Mouse (Mus musculus): Measurements from ENCODE around the gene Spz1.

Spz1 gene

DNA sequence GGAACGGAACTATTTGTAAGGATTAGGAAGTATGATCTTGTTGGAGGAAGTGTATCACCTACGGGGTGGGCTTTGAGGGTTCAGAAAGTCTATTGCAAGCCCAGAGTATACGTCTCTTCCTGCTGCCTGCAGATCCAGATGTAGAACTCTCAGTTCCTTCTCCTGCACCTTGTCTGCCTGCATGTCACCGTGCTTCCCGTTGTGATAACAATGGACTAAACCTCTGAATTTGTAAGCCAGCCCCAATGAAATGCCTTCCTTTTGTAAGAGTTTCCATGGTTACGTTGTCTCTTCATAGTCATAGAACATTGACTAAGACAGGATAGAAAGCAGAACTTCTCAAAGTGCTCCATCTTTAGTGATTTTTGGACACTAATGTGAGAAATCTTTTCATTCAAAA, 716 bp upstream of the Spz1 start:
- no peak for DNase-seq

DNA sequence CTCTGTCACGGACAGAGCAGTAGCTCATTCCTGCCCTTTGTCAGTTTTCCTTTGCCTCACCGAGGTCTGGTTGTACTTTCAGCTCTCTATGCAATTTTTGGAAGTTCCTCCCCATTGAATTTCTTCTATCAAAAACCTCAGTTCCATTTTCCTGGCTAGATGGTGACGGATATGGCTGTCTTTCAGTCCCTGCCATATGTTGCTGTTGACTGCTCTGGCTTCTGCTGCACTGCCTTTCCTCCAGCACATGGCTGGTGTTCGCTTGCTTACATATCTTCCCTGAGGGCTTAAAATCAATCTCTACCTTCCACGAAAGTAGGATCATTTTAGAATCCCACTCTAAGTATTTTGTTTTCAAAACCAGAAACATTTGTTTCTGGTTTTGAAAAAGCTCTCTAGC, 16.5 kb downstream of the Spz1 start:
- DNase-seq, result no peak

DNA sequence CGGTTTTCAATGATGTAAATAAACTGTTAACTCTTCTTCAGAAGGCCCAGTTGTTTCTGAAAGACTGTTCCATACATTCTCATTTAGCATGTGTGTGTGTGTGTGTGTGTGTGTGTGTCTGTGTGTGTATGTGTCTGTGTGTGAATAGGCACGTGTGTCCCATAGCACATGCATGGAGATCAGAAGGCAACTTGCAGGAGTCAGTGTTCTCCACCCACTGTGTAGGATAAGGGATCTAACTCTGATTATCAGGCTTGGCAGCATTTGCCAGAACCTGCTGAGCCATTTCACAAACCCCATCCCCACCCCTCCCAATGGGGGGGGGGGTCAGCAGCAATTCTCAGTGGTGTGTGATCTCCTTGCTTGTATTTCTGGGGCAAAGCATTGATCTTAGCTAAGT, 18.7 kb downstream of the Spz1 start:
- no peak for DNase-seq

DNA sequence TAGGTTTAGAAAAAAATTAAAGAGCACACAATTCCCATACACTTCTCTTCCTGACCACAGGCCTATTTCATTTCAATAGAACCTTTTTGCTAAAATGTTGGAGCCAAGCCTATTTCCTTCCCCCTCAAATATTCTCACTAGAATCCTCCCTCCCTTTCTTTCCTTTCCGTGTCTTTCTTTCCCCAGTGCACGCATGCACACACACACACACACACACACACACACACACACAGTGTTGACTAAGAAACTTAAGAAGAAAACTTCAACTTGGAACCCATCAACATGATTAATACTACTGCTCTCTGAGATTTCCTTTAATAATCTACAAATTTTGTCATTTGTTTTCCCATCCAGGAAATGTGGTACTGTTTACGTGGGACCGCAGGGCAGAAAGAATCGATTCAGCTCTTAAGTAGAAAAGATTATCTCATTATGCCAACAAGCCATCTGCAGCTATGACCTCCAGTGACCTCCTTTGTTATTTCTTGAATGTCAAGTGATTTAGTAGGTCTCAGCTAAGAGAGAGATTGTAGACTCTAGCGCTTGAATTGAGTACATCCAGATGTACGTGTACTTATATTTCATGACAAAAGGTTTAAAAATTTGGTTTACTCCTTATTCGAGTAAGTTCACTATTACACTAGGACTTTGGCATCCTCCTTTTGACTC, 19.4 kb downstream of the Spz1 start:
- DNase-seq, result no peak

DNA sequence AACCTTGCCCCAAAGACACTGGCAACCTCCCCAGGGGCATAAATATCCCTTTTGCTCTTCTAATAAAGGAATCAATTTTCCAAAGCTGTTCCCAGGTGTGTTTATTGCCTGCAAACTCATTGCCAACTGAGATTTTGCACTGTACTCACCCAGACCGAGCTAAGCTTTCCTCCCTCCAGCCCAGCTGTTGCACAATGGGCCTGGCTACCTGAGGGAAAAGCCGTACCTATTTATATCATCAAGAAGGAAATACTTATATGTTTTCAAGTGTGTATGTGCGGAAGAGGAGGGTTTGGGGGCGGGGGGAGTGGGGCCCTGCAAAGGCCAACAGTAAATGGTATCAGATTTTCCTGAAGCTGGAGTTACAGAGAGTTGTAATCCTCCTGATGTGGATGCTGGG, 28.9 kb downstream of the Spz1 start:
- DNase-seq, result no peak

DNA sequence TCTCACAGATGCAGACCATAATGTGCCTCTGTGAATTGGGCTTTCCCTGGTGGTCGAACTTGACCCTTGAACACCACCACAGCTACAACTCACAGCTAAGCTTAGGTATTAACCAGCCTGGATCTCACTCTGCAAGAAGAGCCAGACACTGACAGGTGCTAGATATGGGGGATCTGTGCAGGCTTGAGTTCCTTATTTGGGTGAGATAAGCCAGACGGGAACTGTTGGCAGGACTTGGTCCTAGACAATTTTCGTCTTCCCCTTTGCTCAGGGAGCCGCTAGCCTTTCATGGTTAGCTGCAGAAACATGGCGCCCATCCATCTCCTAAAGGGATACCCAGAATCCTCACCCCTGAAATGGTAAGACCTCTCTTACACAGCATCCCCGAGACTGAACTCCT, 35.0 kb downstream of the Spz1 start:
- DNase-seq, result no peak

DNA sequence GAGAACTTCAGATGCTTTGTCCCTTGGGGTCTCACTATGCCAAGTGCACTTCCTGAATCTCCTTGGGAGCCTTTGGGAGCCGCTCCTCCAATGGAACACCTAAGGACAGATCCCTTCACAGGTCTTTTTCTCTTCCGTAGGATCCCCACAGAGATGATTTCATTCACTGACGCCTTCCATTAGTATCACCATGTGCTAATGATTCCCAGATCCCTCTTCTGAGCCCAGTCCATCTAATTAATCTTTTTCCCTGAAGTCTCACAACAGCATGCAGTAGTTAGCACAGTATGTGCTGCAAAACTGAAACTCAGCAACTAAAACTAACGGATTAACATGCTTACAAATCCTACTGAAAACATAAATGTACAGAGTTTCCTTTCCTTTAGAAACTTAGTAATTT, 36.8 kb downstream of the Spz1 start:
- DNase-seq, result no peak

DNA sequence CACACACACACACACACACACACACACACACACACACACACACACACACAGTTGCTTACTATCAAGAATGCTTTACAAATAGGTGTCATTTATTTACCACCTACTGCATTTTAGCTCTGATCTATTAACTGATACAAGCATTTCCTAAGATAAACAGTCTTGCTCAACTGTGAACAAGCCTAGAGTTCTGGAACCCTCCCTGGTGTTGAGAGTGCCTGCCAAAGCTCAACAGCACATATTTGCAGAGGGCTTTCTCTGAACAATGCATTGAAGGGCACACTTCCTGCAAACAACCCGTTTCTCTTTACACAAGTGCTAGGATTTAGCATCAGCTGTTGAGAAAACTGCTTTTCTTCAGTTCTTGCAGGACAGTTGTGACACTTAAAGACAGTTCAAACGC, 42.2 kb downstream of the Spz1 start:
- no peak for DNase-seq

DNA sequence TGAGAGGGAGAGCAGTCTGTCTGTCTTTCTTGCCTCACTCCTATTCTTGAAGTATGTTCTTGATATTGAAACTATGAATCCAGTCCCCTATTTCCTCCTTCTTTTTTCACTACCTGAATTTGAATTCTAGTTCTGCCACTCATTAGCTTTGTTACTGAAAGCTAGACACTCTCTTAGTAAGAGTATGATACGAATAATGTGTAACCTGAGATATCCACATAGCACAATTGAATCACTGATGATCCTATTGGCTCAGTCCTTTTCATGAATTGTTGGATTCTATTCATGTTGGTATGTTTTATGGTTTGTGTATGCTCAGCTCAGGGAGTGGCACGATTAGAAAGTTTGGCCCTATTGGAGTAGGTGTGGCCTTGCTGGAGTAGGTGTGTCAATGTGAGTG, 43.8 kb downstream of the Spz1 start:
- no peak for DNase-seq

DNA sequence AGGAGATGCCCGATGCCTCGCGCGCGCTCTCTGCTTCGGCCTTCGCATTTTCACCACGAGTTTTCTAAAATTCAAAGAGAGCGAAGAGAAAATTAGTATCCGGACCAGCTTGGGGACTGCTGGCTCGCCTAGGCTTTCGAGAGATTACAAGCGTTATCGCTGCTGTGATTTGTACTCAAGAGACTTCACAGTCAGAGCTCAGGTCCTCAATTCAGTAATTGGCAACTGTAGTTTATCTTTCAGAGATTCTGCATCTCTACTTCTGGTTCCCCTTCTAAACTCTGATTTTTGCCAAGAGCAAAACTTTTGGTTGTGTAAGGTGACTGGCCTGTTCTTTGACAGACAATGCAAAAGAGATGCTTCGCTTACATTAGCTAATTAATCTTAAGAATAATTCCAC, 44.7 kb downstream of the Spz1 start:
- no peak for DNase-seq

DNA sequence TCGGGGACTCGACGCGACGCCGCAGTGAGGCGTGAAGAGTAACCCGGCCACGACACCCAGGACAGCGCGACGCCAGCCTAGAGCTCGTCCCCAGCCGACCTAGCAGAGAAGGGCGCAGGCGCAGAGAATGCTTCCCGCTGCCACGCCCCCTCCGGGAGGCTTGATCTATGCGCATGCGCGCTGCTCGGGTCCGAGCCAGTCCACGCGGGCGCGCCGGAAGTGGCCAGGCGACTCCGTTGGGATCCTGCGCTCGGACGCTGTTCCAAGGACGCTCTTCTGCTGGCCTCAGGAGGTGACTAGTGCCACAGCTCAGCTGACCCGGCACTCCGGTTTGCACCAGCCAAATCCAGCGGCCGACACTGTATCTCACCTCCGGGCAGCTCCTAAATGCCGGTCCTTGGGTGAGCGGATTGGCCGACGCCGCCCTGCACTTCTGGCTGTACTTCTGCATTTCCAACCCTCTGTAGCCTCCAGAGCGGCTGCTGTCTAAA, 45.2 kb downstream of the Spz1 start, which contains the start of gene Zfyve16:
TSS of gene Zfyve16 (minus strand) at position 148 of the 491 bp plus-strand sequence.
- DNase-seq, result peak; percentile 97

DNA sequence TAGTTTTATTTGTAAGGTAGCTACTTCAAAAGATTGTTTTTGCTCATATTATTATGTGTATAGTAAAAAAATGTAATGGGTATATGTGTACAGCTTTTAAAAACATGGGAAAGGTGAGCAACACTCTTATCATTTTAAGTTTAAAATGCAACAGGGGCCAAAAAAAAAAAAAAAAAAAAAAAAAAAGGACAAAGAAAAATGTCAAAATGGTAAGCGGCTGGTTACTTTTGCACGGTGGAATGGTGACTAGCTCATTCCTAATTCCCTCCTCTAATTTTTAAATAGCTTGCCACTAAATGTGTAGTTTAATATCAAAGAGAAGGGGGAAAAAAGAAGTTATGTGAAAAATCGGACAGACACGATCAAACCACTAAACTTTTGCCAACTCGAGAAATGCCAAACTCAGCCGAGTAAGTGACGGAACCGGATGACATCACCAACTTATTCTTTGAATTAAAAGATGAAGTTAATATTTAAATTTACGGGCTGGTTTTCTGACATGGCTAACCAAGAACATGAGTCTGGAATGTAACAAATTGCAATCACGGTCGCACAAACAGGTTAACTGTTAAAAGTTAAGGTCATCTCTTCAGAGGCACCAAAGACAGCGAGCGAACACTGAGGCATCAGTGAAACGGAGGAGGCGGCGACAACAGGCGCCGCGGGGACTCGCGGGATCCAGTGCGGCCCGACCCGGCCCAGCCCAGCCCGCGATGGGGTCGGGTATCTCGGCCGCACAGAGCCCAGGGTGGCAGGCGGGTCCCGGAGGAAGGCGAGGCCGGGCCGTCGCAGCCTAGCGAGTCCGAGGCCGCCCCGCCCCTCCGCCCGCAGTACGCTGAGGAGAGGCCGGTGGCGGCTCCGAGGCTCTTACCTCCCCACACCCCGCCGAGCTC, 45.9 kb downstream of the Spz1 start:
- no peak for DNase-seq
